Mouse (Mus musculus) lung, adult 2 months (tissue): ENCODE data around the gene Manbal. TPM values are rescaled to one million over a fixed set of nuclear protein-coding genes. Genes with fewer than 3 reads are reported as not detected.
"Not testable (repeated sequence)": the region's sequence is repeated elsewhere in the genome, so short reads cannot be mapped to it uniquely, and the experiment has no call there.

ENCODE experiments used
- DNase-seq: peaks from one replicate; pipeline ENCODE4 v3.0.0; 2022
- H3K4me1 ChIP-seq: fragments of 200-500 bp; 2 replicates; pipeline ENCODE4 v1.6.1; 2011; ENCODE audit warnings: low read length; ENCODE audit not compliant: control insufficient read depth, insufficient read depth
- H3K4me3 ChIP-seq: fragments of 200-500 bp; replicated peaks from 2 replicates; pipeline ENCODE3; 2011; ENCODE audit warnings: low read depth, mild to moderate bottlenecking, control low read depth, low read length; ENCODE audit errors: extremely low read depth
- CTCF ChIP-seq: fragments of 200-500 bp; IDR thresholded peaks from 2 replicates; pipeline ENCODE4 v1.5.1; 2011; ENCODE audit warnings: mild to moderate bottlenecking, low read length, control low read depth; ENCODE audit not compliant: insufficient read depth
- POLR2A ChIP-seq: fragments of 200-500 bp; IDR thresholded peaks from 2 replicates; pipeline ENCODE4 v1.6.1; 2011; ENCODE audit warnings: low read depth, mild to moderate bottlenecking, control low read depth, low read length, borderline replicate concordance; ENCODE audit errors: extremely low read depth
- WGBS: fragments of 180-500 bp; shearing (Covaris S2); methylation state at CpG from one replicate; pipeline ENCODE4 v1.1.7; 2018; 5-methylcytosine and 5-hydroxymethylcytosine counted together
- polyA plus RNA-seq: library from polyadenylated mRNA; depleted of rRNA; stranded (reverse); fragments of >200 nt; gene quantifications from 2 replicates; pipeline ENCODE4 v1.2.3, GENCODE M21; 2012

The Manbal gene
- polyA plus RNA-seq, 1 experiment, result 108 TPM

- Histone ChIP-seq H3K4me1 (peaks cover 3% of the 10 kb centered on the region; the same call in 1 of the 2 replicates), H3K4me3 (no peak overlapping the region)
- no peak for DNase-seq
- no peak for TF ChIP-seq POLR2A
- 78% methylated on average over 3 of the region's 3 CpGs for WGBS
Measured at GRCm38 (mm10) chr2:157363031-157363430, 4.4 kb upstream of the Manbal start.

DNA sequence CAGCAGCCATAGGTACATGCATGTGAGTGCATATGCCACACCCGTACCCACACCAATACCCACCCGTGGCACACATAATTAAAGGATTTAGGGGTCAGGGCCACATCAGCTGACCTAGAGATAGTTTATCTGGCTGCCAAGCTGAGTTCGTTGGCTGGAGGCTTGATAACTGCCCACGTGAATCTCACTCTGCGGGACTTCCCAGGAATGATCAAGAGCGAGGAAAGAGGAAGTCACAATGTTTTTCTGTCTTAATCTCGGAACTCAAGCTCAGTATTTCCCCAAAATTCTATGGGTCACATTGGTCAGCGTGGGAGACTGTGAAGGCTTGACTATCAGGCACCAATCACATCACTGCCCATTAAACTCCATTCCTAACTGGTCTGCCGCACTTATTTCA lies 632 bp upstream of the Manbal start:
- DNase-seq, result no peak
- TF ChIP-seq POLR2A (no peak), CTCF (no peak)
- Histone ChIP-seq H3K4me1 (peaks cover 4% of the 10 kb centered on the region), H3K4me3 (no peak overlapping the region)
- WGBS, result 63% methylated on average over 9 of the region's 9 CpGs

- H3K4me3 ChIP-seq, result peak overlapping the region; percentile 75
- no peak for DNase-seq
- H3K4me1 ChIP-seq, result peaks cover 11% of the 10 kb centered on the region
- TF ChIP-seq POLR2A (no peak), CTCF (no peak)
- WGBS, result 2% methylated on average over 13 of the region's 13 CpGs
Measured at GRCm38 (mm10) chr2:157367991-157368390, 597 bp downstream of the Manbal start.

DNA sequence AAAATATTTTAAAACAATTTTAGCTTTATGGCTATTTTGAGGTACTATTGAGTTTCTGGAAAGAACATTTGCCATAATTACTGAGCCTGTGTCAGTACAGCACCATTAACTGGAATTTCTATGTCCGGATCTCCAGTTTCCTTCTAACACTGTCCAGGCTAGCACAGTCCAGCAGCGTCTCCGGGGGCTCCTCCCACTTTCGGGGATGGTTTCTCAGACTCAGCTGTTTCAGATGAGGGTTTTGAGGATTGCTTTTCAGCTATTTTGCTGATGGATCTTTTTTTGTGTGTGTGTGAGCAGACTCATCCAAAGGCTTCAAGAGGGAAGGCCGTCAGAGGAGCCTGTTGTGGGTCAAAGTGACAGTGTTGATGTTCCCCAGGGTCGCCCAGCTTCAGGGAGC lies 4.3 kb downstream of the Manbal start:
- DNase-seq, result no peak
- 56% methylated on average over 6 of the region's 6 CpGs for WGBS
- Histone ChIP-seq H3K4me1 (peaks cover 20% of the 10 kb centered on the region), H3K4me3 (no peak overlapping the region)
- TF ChIP-seq CTCF (no peak), POLR2A (no peak)

DNA sequence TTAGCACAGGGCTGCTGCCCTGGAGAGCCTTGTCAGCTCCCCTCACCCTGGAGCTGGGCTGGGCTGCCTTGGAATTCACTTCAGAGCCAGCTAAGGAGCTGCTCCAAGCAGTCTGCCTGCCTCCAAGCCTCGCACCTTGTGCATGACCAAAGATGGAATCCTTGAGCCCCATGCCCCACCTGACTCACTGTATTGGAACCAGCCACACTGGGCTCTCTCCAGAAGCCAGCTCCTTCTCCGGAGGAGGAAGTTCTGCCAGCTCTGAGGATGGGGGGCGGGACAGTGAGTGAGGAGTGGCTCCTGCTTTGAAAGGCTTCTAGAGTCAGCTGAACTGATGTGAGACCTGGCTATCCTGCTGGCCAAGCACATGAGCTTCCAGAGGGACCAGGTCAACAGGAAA lies 6.3 kb downstream of the Manbal start:
- 45% methylated on average over 3 of the region's 3 CpGs for WGBS
- Histone ChIP-seq H3K4me3 (no peak overlapping the region), H3K4me1 (peaks cover 20% of the 10 kb centered on the region)
- DNase-seq, result peak; percentile 66
- TF ChIP-seq POLR2A (no peak), CTCF (no peak)

GRCm38 (mm10) chr2:157375051-157375450 lies 7.7 kb downstream of the Manbal start:
- peaks cover 20% of the 10 kb centered on the region for H3K4me1 ChIP-seq
- no peak overlapping the region for H3K4me3 ChIP-seq
- TF ChIP-seq CTCF (no peak), POLR2A (no peak)
- DNase-seq, result no peak
- WGBS, result 57% methylated on average over 8 of the region's 8 CpGs

DNA sequence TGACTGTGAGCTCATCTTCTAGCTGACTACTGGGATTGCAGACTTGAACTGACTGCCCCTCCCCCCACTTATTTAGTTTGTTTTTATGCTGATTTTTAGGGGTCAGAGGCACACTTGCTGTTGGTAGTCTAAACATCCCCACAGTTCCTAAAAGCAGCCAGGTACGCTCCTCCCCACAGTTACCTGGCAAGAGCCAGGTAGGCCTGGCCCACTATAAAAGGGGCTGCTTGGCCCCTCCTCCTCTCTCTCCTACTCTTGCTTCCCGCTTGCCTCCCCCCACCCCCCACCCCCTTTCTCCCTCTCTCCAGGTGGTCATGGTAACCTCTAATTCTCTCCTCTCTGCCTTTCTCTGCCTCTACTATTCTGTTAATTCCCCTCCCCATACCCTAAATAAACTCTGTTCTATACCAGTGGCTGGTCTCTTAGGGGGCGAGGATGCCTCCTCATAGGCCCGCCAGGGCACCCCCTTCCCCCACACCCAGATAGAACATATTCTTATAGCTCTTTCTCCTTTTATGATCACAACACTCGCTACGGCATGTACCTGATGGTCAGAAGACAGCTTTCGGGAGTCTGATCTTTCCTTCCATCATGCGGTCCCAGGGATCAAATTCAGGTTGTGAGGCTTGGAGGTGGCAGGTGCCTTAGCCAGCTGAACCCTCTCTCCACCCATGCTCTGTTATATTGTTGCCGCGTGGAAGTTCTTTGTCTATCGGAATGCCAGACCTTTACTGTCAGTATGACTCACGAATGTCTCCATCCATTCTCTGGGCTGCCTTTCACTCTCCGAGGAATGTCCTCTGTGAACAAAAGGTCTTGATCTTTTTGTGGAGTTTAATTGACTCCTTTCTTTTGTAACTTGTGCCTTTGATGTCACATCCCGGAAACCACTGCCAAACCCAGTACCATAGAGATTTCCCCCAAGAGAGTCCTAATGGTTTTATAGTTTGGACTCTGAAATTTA lies 8.7 kb downstream of the Manbal start:
- H3K4me1 ChIP-seq, result peaks cover 20% of the 10 kb centered on the region
- TF ChIP-seq CTCF, result no peak
- no peak for TF ChIP-seq POLR2A
- H3K4me3 ChIP-seq, result no peak overlapping the region
- WGBS, result 46% methylated on average over 14 of the region's 14 CpGs
- no peak for DNase-seq

- Histone ChIP-seq H3K4me3 (no peak overlapping the region), H3K4me1 (peaks cover 17% of the 10 kb centered on the region)
- TF ChIP-seq POLR2A (no peak), CTCF (no peak)
- DNase-seq, result no peak
- 61% methylated on average over 3 of the region's 3 CpGs for WGBS
Measured at GRCm38 (mm10) chr2:157376995-157377394, 9.6 kb downstream of the Manbal start.

- 71% methylated on average over 4 of the region's 4 CpGs for WGBS
- Histone ChIP-seq H3K4me3 (no peak overlapping the region), H3K4me1 (no peaks in the 10 kb centered on the region)
- DNase-seq, result no peak
- TF ChIP-seq CTCF, result no peak
- TF ChIP-seq POLR2A, result no peak
Measured at GRCm38 (mm10) chr2:157384836-157385235, 17.4 kb downstream of the Manbal start.

DNA sequence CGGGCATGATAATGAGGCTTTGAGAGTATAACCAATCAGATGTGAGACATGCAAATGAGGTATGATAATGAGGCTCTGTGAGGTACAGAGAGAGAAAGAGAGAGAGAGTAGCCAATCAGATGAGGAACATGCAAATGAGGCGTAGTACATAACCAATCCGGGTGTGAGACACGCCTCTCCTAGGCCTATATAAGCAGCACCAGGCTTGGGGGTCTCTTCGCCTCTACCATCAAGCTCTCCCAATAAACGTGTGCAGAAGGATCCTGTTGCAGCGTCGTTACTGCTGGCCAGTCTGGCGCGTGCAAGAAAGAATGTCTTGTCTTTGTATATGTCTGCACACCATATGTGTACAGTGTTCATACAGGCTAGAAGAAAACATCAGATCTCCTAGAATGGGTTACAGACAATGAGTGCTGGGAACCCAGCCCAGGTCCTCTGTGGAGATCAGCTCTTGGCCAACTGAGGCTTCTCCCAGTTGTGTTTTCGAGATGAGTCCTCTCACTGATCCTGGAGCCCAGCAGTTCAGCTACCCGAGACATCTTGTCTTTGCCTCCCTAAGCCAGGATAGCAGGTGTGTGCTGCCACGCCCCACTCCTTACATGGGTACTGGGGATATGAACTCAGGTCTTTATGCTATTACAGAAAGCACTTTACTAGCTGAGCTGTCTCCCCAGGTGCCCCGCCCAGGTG lies 21.7 kb downstream of the Manbal start:
- not testable (repeated sequence) for DNase-seq, H3K4me1 ChIP-seq, H3K4me3 ChIP-seq
- 95% methylated on average over 14 of the region's 14 CpGs for WGBS
